In genomic region chr7:141302702-141303268, GRCm38 (mm10) we compare ENCODE assay signal across 14 mouse cellular contexts. TPM values are rescaled to one million over a fixed set of nuclear protein-coding genes. Genes with fewer than 3 reads are reported as not detected.
DNase-seq lines count a peak whose midpoint lies in the region; ATAC-seq and TF ChIP-seq lines count a peak whose summit lies in the region.
"Had no signal": no experiment of that assay in that cellular context is flagged by ENCODE, and none has a peak within 500 bp of the region (broad histone marks: within the 10 kb centered on the region; RNA-seq: fewer than 3 reads in every experiment).

No protein-coding gene starts in this region.

- WGBS in spleen, adult 2 months, result 50% methylated on average over 1 of the region's 1 CpGs

- TF ChIP-seq POLR2A in spleen, adult 2 months (IDR thresholded peaks at IDR 0.05; ENCODE audit: low read depth, low read length), result no peak

- DNase-seq in spleen, adult 2 months (ENCODE audit: low read depth in 1 of 2, low spot score in 2 of 2), result peak in 1 of 2 experiments; percentile 12
- no peak for DNase-seq in spleen, postnatal 4 days (ENCODE audit: low spot score in 2 of 2)
- peak; percentile 37 to 42 for DNase-seq in thymus, postnatal 36 days
- DNase-seq in cerebellum, adult 11 months, result no peak
- DNase-seq in cerebellum, adult 9-11 months, result no peak
- DNase-seq: cerebellum, adult 2 months; heart, adult 18-20 months; heart, postnatal 14 days; right cerebral cortex, postnatal 4 days had no signal

- peaks cover 3% of the 10 kb centered on the region; the same call in 1 of the 2 replicates for H3K4me1 ChIP-seq in spleen, adult 2 months (ENCODE audit: control insufficient read depth, insufficient read depth, insufficient read length)
- H3K4me1 ChIP-seq: embryonic facial prominence, embryonic 10.5 days had no signal

- no peaks in the 10 kb centered on the region for H3K27me3 ChIP-seq in spleen, adult 2 months (ENCODE audit: control insufficient read depth, insufficient read depth, low read length)
- H3K27me3 ChIP-seq: limb, embryonic 15.5 days had no signal

- no peak overlapping the region for H3K4me3 ChIP-seq in spleen, adult 2 months (ENCODE audit: extremely low read depth, insufficient read depth, insufficient read length)
- H3K4me3 ChIP-seq: embryonic facial prominence, embryonic 10.5 days; limb, embryonic 15.5 days had no signal

- peak overlapping the region; percentile 65 for H3K27ac ChIP-seq in spleen, adult 2 months (ENCODE audit: insufficient read depth, low read length)
- H3K27ac ChIP-seq: embryonic facial prominence, embryonic 10.5 days; limb, embryonic 15.5 days had no signal

- peak; percentile 98 for ATAC-seq in activated CD4-positive, CD25-positive, alpha-beta regulatory T cell, adult 4 months
- ATAC-seq in megakaryocyte, adult 5-6 weeks (ENCODE audit: poor library complexity, severe bottlenecking), result peak; percentile 72

- H3K36me3 ChIP-seq in spleen, adult 2 months (ENCODE audit: control insufficient read depth, insufficient read depth, low read length), result peaks cover 20% of the 10 kb centered on the region

- TF ChIP-seq CTCF in spleen, adult 2 months (IDR thresholded peaks at IDR 0.05; ENCODE audit: extremely low read depth, insufficient read depth, insufficient read length, insufficient replicate concordance), result no peak

RNA-seq across cellular contexts. Expression of gene Drd4, which starts 11.0 kb away (rescaled TPM):
- 0.09 and 0.22 TPM in 2 replicates for polyA plus RNA-seq in spleen, adult 2 months (2012; rRNA removed)
- not detected for polyA plus RNA-seq in activated CD4-positive, CD25-positive, alpha-beta regulatory T cell, adult 4 months (2017; shearing (Covaris generic))
- not detected in 2 replicates for total RNA-seq in megakaryocyte, adult 5-6 weeks (2015)
- total RNA-seq in megakaryocyte, adult 5-6 weeks (2017), result not detected in 2 replicates
- total RNA-seq: heart, adult 18-20 months; heart, postnatal 14 days had no signal

RNA-seq across cellular contexts. Expression of gene Sct, which starts 23.9 kb away (rescaled TPM):
- 1.6 and 4.5 TPM in 2 replicates for polyA plus RNA-seq in spleen, adult 2 months (2012; rRNA removed)
- not detected for polyA plus RNA-seq in activated CD4-positive, CD25-positive, alpha-beta regulatory T cell, adult 4 months (2017; shearing (Covaris generic))
- not detected in 2 replicates for total RNA-seq in megakaryocyte, adult 5-6 weeks (2015)
- total RNA-seq in megakaryocyte, adult 5-6 weeks (2017), result not detected in 2 replicates
- total RNA-seq: heart, adult 18-20 months; heart, postnatal 14 days; left cerebral cortex, adult 8-10 months had no signal

RNA-seq across cellular contexts. Expression of gene Deaf1, which starts 24.7 kb away (rescaled TPM):
- polyA plus RNA-seq in spleen, adult 2 months (2012; rRNA removed), result 15.3 and 15.9 TPM in 2 replicates
- polyA plus RNA-seq in activated CD4-positive, CD25-positive, alpha-beta regulatory T cell, adult 4 months (2017; shearing (Covaris generic)), result 10 to 100 TPM; 17.1 to 22.5 TPM
- total RNA-seq in megakaryocyte, adult 5-6 weeks (2015), result 36.1 and 36.5 TPM in 2 replicates
- 11.4 and 14.6 TPM in 2 replicates for total RNA-seq in megakaryocyte, adult 5-6 weeks (2017)

RNA-seq across cellular contexts. Expression of gene Tmem80, which starts 24.8 kb away (rescaled TPM):
- 32.4 and 37.0 TPM in 2 replicates for polyA plus RNA-seq in spleen, adult 2 months (2012; rRNA removed)
- 10 to 100 TPM; 30.4 to 31.2 TPM for polyA plus RNA-seq in activated CD4-positive, CD25-positive, alpha-beta regulatory T cell, adult 4 months (2017; shearing (Covaris generic))
- 11.8 and 12.0 TPM in 2 replicates for total RNA-seq in megakaryocyte, adult 5-6 weeks (2015)
- 6.0 and 8.7 TPM in 2 replicates for total RNA-seq in megakaryocyte, adult 5-6 weeks (2017)

RNA-seq across cellular contexts. Expression of gene Cdhr5, which starts 26.2 kb away (rescaled TPM):
- polyA plus RNA-seq in spleen, adult 2 months (2012; rRNA removed), result 0.14 and 0.15 TPM in 2 replicates
- not detected for polyA plus RNA-seq in activated CD4-positive, CD25-positive, alpha-beta regulatory T cell, adult 4 months (2017; shearing (Covaris generic))
- total RNA-seq in megakaryocyte, adult 5-6 weeks (2015), result not detected in 2 replicates
- total RNA-seq in megakaryocyte, adult 5-6 weeks (2017), result not detected in 2 replicates
- total RNA-seq: heart, adult 18-20 months; heart, postnatal 14 days; left cerebral cortex, adult 8-10 months had no signal

Comparison
In these comparisons a context has a peak if more than half of its experiments do, and no peak if none do; other contexts are left out.
1. DNase-seq: peak in thymus, postnatal 36 days (2 of 2); none in spleen, postnatal 4 days (0 of 2), cerebellum, adult 11 months (single experiment) and cerebellum, adult 9-11 months (single experiment).